Mouse (Mus musculus): ENCODE results near the gene Fhad1.
A peak's percentile ranks its signal among the peaks of the same experiment; 100 is the strongest.

Gene Fhad1

GRCm38 (mm10) chr4:141886385-141886968 lies 128.4 kb downstream of the Fhad1 start:
- no peak for DNase-seq (ENCODE audit: inconsistent ontology term)

DNA sequence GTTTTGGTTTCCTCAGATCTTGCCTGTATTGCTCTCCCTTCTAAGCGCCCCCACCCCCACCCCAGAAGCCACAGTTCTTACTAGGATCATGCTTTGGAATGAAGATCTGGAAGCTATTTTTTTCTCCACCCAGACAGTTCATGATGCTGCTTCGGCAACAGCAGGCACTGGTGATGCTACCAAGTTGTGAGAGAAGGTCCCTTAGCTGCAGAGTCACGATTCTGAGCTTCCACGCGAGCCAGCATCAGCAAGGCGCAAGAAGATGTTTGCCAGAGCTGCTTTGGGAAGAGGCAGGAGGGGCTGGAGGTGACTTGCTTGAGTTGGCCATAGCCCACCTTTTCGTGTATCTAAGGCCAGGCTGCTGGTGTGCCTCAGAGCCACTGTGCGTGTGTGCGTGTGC lies 129.4 kb downstream of the Fhad1 start:
- DNase-seq (ENCODE audit: inconsistent ontology term): no peak

- DNase-seq (ENCODE audit: inconsistent ontology term): no peak
Observed at GRCm38 (mm10) chr4:141882858-141883257, 132.0 kb downstream of the Fhad1 start.

GRCm38 (mm10) chr4:141881950-141882349 lies 132.9 kb downstream of the Fhad1 start:
- no peak for DNase-seq (ENCODE audit: inconsistent ontology term)

DNA sequence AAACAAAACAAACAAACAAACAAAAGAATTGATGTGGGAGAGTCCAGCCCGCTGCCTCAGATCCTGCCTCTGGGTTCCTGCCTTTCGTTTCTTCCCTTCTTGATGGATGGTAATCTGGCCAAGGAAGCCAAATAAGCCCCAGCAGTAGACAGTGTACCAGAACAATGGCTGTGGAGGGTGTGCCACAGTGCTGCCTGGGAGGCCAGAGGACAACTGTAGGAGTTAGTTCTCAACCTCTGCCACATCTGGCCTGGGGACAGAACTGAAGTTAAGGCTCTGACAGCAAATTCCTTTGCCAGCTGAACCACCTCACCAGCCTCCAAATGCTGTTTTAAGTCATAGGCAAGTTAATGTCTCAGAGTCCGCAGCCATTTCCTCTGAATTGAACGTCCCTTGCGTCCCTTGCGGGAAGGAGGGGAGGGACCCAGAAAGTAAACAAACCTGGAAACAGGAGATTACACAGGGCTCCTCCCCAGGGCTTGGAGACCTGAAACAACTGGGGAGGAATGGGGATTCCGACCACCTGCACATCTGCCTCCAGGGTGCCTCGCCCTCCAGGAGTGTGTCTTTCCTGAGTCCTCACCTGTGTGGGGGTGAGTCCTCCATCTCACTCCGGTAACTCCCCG lies 133.5 kb downstream of the Fhad1 start:
- no peak for DNase-seq (ENCODE audit: inconsistent ontology term)

DNA sequence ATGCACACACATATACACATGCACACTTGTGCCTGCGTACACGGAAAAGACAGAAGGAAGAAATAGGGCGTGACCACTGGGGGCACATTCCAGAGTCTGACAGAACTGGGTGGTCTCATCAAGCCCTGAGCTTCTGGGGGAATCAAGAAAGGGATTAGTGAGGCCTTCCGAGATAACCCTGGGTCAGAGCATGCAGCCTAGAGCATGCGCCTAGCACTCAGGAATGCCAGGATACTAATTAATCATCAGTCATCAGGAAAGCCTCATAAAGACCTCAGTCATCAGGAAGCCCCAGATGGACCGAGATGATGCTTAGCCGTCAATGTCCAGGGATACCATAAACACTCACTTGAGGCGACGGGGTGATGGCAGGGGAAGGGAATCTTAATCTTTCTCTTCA lies 135.0 kb downstream of the Fhad1 start:
- no peak for DNase-seq (ENCODE audit: inconsistent ontology term)

DNA sequence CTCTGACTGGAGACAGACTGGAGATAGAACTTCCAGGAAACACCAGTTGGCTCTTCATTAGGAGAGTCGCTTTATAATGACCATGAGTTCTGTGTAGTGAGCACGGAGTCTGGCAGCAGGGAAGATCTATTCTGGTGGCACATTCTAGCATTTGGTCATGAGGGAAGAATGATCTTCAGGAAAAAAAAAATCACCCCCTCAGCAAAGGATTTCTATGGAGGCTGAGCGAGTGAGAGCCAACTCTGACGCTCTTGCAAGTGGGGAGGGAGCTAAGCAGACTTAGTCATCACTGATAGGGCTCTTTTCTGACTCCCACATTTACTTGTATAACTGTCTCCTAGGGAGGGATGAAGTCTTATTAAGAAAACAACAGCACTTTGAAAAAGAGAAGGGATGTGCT lies 135.8 kb downstream of the Fhad1 start:
- no peak for DNase-seq (ENCODE audit: inconsistent ontology term)

GRCm38 (mm10) chr4:141878621-141879020 lies 136.3 kb downstream of the Fhad1 start:
- no peak for DNase-seq (ENCODE audit: inconsistent ontology term)

GRCm38 (mm10) chr4:141875481-141876108 lies 139.3 kb downstream of the Fhad1 start:
- no peak for DNase-seq (ENCODE audit: inconsistent ontology term)

GRCm38 (mm10) chr4:141874601-141875460 lies 140.1 kb downstream of the Fhad1 start, which contains the start of gene Efhd2:
TSS of gene Efhd2 (minus strand) at chr4:141874920.
- peak; percentile 89 for DNase-seq (ENCODE audit: inconsistent ontology term)

GRCm38 (mm10) chr4:141874111-141874600 lies 140.7 kb downstream of the Fhad1 start:
- DNase-seq (ENCODE audit: inconsistent ontology term): peak; percentile 27

DNA sequence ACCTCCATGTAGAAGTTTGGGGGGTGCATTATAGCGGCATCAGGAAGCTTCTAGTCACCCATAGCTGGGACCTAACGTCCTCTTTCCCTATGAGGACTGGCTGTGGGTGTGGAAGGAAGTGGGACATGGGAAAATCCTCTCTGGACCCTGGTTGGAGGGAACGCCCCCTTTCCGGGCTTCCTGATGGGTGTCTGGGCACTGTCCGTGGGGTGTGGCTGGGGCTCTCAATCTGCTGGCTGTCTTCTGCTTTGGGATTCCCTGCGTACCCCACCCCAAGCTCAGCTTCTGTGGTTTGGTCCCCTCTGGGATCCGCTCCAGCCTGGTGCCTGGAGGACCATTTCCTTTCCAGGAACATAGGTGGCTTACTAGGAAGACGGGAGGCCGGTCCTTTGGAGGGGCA lies 141.9 kb downstream of the Fhad1 start:
- DNase-seq (ENCODE audit: inconsistent ontology term): peak; percentile 11

- peak; percentile 69 for DNase-seq (ENCODE audit: inconsistent ontology term)
Observed at GRCm38 (mm10) chr4:141871909-141872308, 143.0 kb downstream of the Fhad1 start.

GRCm38 (mm10) chr4:141871333-141871725 lies 143.6 kb downstream of the Fhad1 start:
- no peak for DNase-seq (ENCODE audit: inconsistent ontology term)

- DNase-seq (ENCODE audit: inconsistent ontology term): peak; percentile 38
Observed at GRCm38 (mm10) chr4:141870666-141871332, 144.1 kb downstream of the Fhad1 start.

GRCm38 (mm10) chr4:141869436-141870215 lies 145.3 kb downstream of the Fhad1 start:
- DNase-seq (ENCODE audit: inconsistent ontology term): peak; percentile 64

DNA sequence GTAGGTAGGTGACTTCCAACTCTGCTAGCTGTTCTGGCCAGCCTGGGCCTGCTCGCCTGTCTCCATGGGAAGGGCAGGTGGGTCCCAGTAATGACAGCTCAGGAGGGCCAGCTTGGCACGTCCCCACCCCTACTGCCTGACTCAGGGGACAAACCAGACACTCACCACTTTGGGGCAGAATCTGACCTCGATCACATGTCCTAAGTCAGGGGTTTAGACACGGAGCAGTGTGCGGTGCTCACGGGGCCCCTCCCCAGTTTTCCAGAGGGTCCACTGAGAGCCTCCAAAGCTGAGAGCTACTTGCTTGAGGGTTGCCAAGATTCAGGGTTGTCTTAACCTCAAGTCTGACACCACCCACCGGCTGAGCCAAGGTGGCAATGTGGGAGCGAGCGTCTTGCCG lies 146.8 kb downstream of the Fhad1 start:
- no peak for DNase-seq (ENCODE audit: inconsistent ontology term)

DNA sequence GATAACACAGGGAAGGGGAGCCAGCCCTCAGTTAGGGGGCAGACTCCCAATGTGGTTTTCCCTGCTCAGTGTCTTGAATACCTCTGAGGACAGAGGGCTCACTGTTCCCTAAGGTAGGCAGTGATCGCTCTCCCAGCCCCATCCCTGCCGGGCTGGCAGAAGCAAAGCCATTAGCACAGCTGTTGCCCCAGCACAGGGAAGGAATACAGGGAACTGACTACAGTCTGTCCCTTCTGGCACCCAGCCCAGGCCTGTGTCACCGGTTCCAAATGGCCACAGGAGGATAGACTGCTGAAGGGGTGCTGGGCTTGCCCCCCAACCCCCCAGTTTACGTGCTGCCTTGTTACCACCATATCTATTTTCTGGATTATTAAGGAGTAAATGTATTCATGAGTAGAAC lies 147.4 kb downstream of the Fhad1 start:
- peak; percentile 92 for DNase-seq (ENCODE audit: inconsistent ontology term)

DNA sequence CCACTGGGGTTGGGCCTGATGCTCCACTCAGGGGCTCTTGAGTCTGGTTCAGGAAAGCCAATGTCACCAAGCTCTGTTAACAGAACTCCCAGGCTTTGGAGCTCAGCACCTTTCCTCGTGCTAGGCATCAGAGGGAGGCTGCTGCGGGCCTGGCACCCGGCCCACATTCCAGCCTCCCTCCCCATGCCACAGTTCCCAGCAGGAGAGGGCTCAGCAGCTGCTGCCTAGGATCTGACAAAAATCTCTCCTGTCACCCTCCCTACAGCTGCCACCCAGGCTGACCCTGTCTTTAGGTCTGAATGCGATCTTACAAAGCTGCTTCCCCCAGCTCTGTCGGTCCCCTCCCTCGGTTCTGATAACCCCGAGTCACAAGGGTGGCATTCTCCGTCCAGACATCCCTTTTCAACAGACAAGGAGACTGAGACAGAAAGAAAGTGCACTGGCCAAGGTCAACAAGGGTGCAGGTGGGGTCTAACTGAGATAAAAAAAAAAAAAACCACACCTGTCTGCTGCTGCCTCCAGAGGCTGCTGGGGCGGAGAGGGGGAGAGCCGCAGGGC lies 147.9 kb downstream of the Fhad1 start:
- DNase-seq (ENCODE audit: inconsistent ontology term): peak; percentile 93

DNA sequence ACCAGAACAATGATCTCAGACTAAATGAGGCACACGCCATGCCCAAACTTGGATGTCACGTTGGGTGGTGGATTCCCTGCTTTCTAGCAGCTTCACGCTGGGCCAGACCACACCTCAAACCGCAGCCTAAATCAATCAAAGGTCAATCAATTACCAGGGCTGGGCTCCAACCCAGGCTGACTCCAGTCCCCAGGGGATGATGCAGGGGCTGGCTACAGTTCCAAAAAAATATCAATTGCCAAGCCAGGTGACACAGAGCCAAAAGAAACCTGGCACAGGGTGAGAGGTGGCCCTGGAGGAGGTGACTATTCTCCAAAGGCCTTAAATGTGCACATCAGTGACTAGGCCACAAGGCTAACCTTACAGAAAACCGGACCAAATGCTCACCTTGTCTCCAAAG lies 149.3 kb downstream of the Fhad1 start:
- no peak for DNase-seq (ENCODE audit: inconsistent ontology term)
